Mouse (Mus musculus) E14TG2a.4 (cell line): Measurements from ENCODE around the gene Nr1h4.

Experiments used
- H3K27me3 ChIP-seq: 2 replicates; pipeline ENCODE4 v1.6.1; 2014; ENCODE audit warnings: low read length, control low read depth; ENCODE audit not compliant: insufficient read depth
- H3K36me3 ChIP-seq: 2 replicates; pipeline ENCODE4 v1.6.1; 2014; ENCODE audit warnings: low read length, control low read depth; ENCODE audit not compliant: insufficient read depth
- H3K4me1 ChIP-seq: replicated peaks from 2 replicates; pipeline ENCODE4 v1.6.1; 2014; ENCODE audit warnings: low read depth, low read length, control low read depth
- H3K4me3 ChIP-seq: replicated peaks from 2 replicates; pipeline ENCODE4 v1.5.1; 2014; ENCODE audit warnings: mild to moderate bottlenecking, low read length
- H3K9me3 ChIP-seq: 2 replicates; pipeline ENCODE4 v1.6.1; 2014; ENCODE audit warnings: low read length, control low read depth
- CTCF ChIP-seq: conservative IDR thresholded peaks from 2 replicates; pipeline ENCODE4 v1.5.1; 2014; ENCODE audit warnings: low read length
- NANOG ChIP-seq: IDR thresholded peaks from 2 replicates; pipeline ENCODE4 v1.6.1; 2014; ENCODE audit warnings: borderline replicate concordance, low read length, mixed read lengths
- POU5F1 ChIP-seq: IDR thresholded peaks from 2 replicates; pipeline ENCODE4 v1.6.1; 2014; ENCODE audit warnings: low read length, borderline replicate concordance

The Nr1h4 gene

GRCm38 (mm10) chr10:89532929-89533727, at the start of gene Nr1h4:
Gene Nr1h4, minus strand, starts transcription at chr10:89533585.
- H3K9me3 ChIP-seq: no peaks in the 10 kb centered on the region
- no peaks in the 10 kb centered on the region for H3K27me3 ChIP-seq
- TF ChIP-seq CTCF: no peak
- no peak for TF ChIP-seq POU5F1
- no peak for TF ChIP-seq NANOG
- no peaks in the 10 kb centered on the region for H3K36me3 ChIP-seq
- H3K4me3 ChIP-seq: no peak within 1 kb of the TSS
- H3K4me1 ChIP-seq: peaks cover 9% of the 10 kb centered on the region; the same call in 1 of the 2 replicates

GRCm38 (mm10) chr10:89578801-89579200, 45.4 kb upstream of the Nr1h4 start:
- no peak for TF ChIP-seq POU5F1
- no peak for TF ChIP-seq CTCF
- no peak for TF ChIP-seq NANOG
- H3K4me1 ChIP-seq: no peaks in the 10 kb centered on the region
- no peaks in the 10 kb centered on the region for H3K36me3 ChIP-seq

GRCm38 (mm10) chr10:89577666-89578065, 44.3 kb upstream of the Nr1h4 start:
- no peaks in the 10 kb centered on the region for H3K27me3 ChIP-seq
- H3K9me3 ChIP-seq: no peaks in the 10 kb centered on the region
- H3K4me1 ChIP-seq: no peaks in the 10 kb centered on the region
- H3K4me3 ChIP-seq: no peak overlapping the region
- no peak for TF ChIP-seq NANOG
- no peak for TF ChIP-seq CTCF
- no peak for TF ChIP-seq POU5F1
- H3K36me3 ChIP-seq: no peaks in the 10 kb centered on the region

More at GRCm38 (mm10) chr10:89578801-89579200, 45.4 kb upstream of the Nr1h4 start:
- no peaks in the 10 kb centered on the region for H3K27me3 ChIP-seq
- no peak overlapping the region for H3K4me3 ChIP-seq
- no peaks in the 10 kb centered on the region for H3K9me3 ChIP-seq

- no peaks in the 10 kb centered on the region for H3K9me3 ChIP-seq
- TF ChIP-seq CTCF (no peak), POU5F1 (no peak), NANOG (no peak)
- no peaks in the 10 kb centered on the region for H3K36me3 ChIP-seq
- no peaks in the 10 kb centered on the region for H3K27me3 ChIP-seq
- H3K4me1 ChIP-seq: no peaks in the 10 kb centered on the region
- no peak overlapping the region for H3K4me3 ChIP-seq
Observed at GRCm38 (mm10) chr10:89573421-89573820, 40.0 kb upstream of the Nr1h4 start.

GRCm38 (mm10) chr10:89572946-89573345, 39.6 kb upstream of the Nr1h4 start:
- no peaks in the 10 kb centered on the region for H3K9me3 ChIP-seq
- H3K4me1 ChIP-seq: no peaks in the 10 kb centered on the region
- H3K36me3 ChIP-seq: no peaks in the 10 kb centered on the region
- TF ChIP-seq POU5F1: no peak
- no peak for TF ChIP-seq NANOG
- no peak for TF ChIP-seq CTCF
- no peak overlapping the region for H3K4me3 ChIP-seq
- H3K27me3 ChIP-seq: no peaks in the 10 kb centered on the region

- Histone ChIP-seq H3K27me3 (no peaks in the 10 kb centered on the region), H3K4me3 (no peak overlapping the region), H3K36me3 (no peaks in the 10 kb centered on the region), H3K9me3 (no peaks in the 10 kb centered on the region), H3K4me1 (no peaks in the 10 kb centered on the region)
- TF ChIP-seq CTCF: no peak
- TF ChIP-seq POU5F1: no peak
- no peak for TF ChIP-seq NANOG
Observed at GRCm38 (mm10) chr10:89567391-89567790, 34.0 kb upstream of the Nr1h4 start.

- no peaks in the 10 kb centered on the region for H3K27me3 ChIP-seq
- no peak overlapping the region for H3K4me3 ChIP-seq
- H3K4me1 ChIP-seq: peaks cover 2% of the 10 kb centered on the region; the same call in 1 of the 2 replicates
- no peaks in the 10 kb centered on the region for H3K36me3 ChIP-seq
- no peaks in the 10 kb centered on the region for H3K9me3 ChIP-seq
- TF ChIP-seq POU5F1 (no peak), NANOG (no peak), CTCF (no peak)
Observed at GRCm38 (mm10) chr10:89565301-89566022, 32.1 kb upstream of the Nr1h4 start.

GRCm38 (mm10) chr10:89562113-89562512, 28.7 kb upstream of the Nr1h4 start:
- Histone ChIP-seq H3K4me1 (peaks cover 3% of the 10 kb centered on the region; the same call in 1 of the 2 replicates), H3K36me3 (no peaks in the 10 kb centered on the region), H3K4me3 (no peak overlapping the region), H3K27me3 (no peaks in the 10 kb centered on the region), H3K9me3 (no peaks in the 10 kb centered on the region)
- TF ChIP-seq POU5F1 (no peak), NANOG (no peak), CTCF (no peak)
